Mouse (Mus musculus) megakaryocyte-erythroid progenitor cell, adult 5-6 weeks (primary cell): ENCODE data around the gene Rev1. TPM values are rescaled to one million over a fixed set of nuclear protein-coding genes. Genes with fewer than 3 reads are reported as not detected.
A peak's percentile ranks its signal among the peaks of the same experiment; 100 is the strongest.

Experiments
- ATAC-seq: replicated peaks from 2 replicates; pipeline ENCODE4 v1.8.0; 2016; ENCODE audit warnings: mild to moderate bottlenecking, inconsistent platforms; ENCODE audit not compliant: severe bottlenecking, poor library complexity, low FRiP score, low TSS enrichment
- total RNA-seq, 2 experiments: library from RNA; stranded (forward) in 1 of 2; stranded (reverse) in 1 of 2; fragments of 200-1000, 215-1000 nt in 1 of 2; fragments of >200 nt in 1 of 2; fragmentation: Nextera tagmentation in 1 of 2; gene quantifications; 2 replicates each; pipeline ENCODE4 v1.2.3; 2014 to 2017

The Rev1 gene
- 41.9 and 45.0 TPM in 2 replicates for total RNA-seq (2014; fragmentation: Nextera tagmentation)
- 42.2 and 56.6 TPM in 2 replicates for total RNA-seq (2017)

- ATAC-seq = peak; percentile 78
Observed at GRCm38 (mm10) chr1:38129501-38130267, at the start of gene Rev1. Gene Rev1, minus strand, starts transcription at chr1:38129801.

GRCm38 (mm10) chr1:38178929-38179328 is 49.3 kb upstream of the Rev1 start:
- no peak for ATAC-seq

- no peak for ATAC-seq
Observed at GRCm38 (mm10) chr1:38176077-38176476, 46.5 kb upstream of the Rev1 start.

GRCm38 (mm10) chr1:38171874-38172273 is 42.3 kb upstream of the Rev1 start:
- ATAC-seq = no peak

GRCm38 (mm10) chr1:38165696-38166095 is 36.1 kb upstream of the Rev1 start:
- no peak for ATAC-seq

GRCm38 (mm10) chr1:38150086-38150485 is 20.5 kb upstream of the Rev1 start:
- ATAC-seq = no peak

- ATAC-seq = no peak
Observed at GRCm38 (mm10) chr1:38146008-38146407, 16.4 kb upstream of the Rev1 start.

GRCm38 (mm10) chr1:38141371-38141770 is 11.8 kb upstream of the Rev1 start:
- ATAC-seq = no peak

- no peak for ATAC-seq
Observed at GRCm38 (mm10) chr1:38140911-38141310, 11.3 kb upstream of the Rev1 start.

GRCm38 (mm10) chr1:38139396-38139795 is 9.8 kb upstream of the Rev1 start:
- no peak for ATAC-seq

- ATAC-seq = no peak
Observed at GRCm38 (mm10) chr1:38132942-38133341, 3.3 kb upstream of the Rev1 start.

- ATAC-seq = peak; percentile 72
Observed at GRCm38 (mm10) chr1:38130715-38131483, 1.3 kb upstream of the Rev1 start.

- no peak for ATAC-seq
Observed at GRCm38 (mm10) chr1:38128919-38129436, 623 bp downstream of the Rev1 start.

- no peak for ATAC-seq
Observed at GRCm38 (mm10) chr1:38127036-38127435, 2.6 kb downstream of the Rev1 start.

GRCm38 (mm10) chr1:38126426-38126825 is 3.2 kb downstream of the Rev1 start:
- ATAC-seq = no peak

- ATAC-seq = no peak
Observed at GRCm38 (mm10) chr1:38124261-38124660, 5.3 kb downstream of the Rev1 start.

GRCm38 (mm10) chr1:38120877-38121276 is 8.7 kb downstream of the Rev1 start:
- no peak for ATAC-seq

- no peak for ATAC-seq
Observed at GRCm38 (mm10) chr1:38118624-38119023, 11.0 kb downstream of the Rev1 start.

- ATAC-seq = no peak
Observed at GRCm38 (mm10) chr1:38109786-38110185, 19.8 kb downstream of the Rev1 start.

GRCm38 (mm10) chr1:38103813-38104212 is 25.8 kb downstream of the Rev1 start:
- no peak for ATAC-seq
